Mouse (Mus musculus) ES-Bruce4 (cell line): ENCODE data around the gene Antxr1. TPM values are rescaled to one million over a fixed set of nuclear protein-coding genes. Genes with fewer than 3 reads are reported as not detected.

Experiments used
- H3K27ac ChIP-seq: 2 replicates; pipeline ENCODE4 v1.5.1; 2012; ENCODE audit warnings: low read length, inconsistent platforms; ENCODE audit not compliant: insufficient read depth
- H3K27me3 ChIP-seq: 2 replicates; pipeline ENCODE4 v1.6.1; 2012; ENCODE audit warnings: mild to moderate bottlenecking, low read length, inconsistent platforms; ENCODE audit not compliant: control insufficient read depth, poor library complexity, insufficient read depth, severe bottlenecking
- H3K36me3 ChIP-seq: 2 replicates; pipeline ENCODE4 v1.6.1; 2012; ENCODE audit warnings: inconsistent platforms, mild to moderate bottlenecking, low read length, moderate library complexity; ENCODE audit not compliant: control insufficient read depth, poor library complexity, insufficient read depth, severe bottlenecking
- H3K4me1 ChIP-seq: one replicate; pipeline ENCODE4 v1.8.1; 2011; ENCODE audit warnings: low read length; ENCODE audit not compliant: control insufficient read depth, insufficient read depth
- H3K4me3 ChIP-seq: 2 replicates; pipeline ENCODE4 v1.5.1; 2011; ENCODE audit warnings: low read depth, mild to moderate bottlenecking, low read length
- H3K9ac ChIP-seq: 2 replicates; pipeline ENCODE4 v1.6.1; 2012; ENCODE audit warnings: low read depth, mild to moderate bottlenecking, inconsistent platforms; ENCODE audit not compliant: poor library complexity, severe bottlenecking
- H3K9me3 ChIP-seq: replicated peaks from 2 replicates; pipeline ENCODE4 v1.6.1; 2012; ENCODE audit warnings: mild to moderate bottlenecking, low read length, inconsistent platforms; ENCODE audit not compliant: control insufficient read depth, poor library complexity, insufficient read depth, severe bottlenecking
- CTCF ChIP-seq: IDR thresholded peaks from one replicate; pipeline ENCODE4 v1.8.1; 2011; ENCODE audit warnings: low read depth, low read length
- EP300 ChIP-seq: IDR thresholded peaks from 2 replicates; pipeline ENCODE4 v1.6.1; 2011; ENCODE audit warnings: low read depth, low read length; ENCODE audit not compliant: insufficient read depth
- POLR2A ChIP-seq: IDR thresholded peaks from one replicate; pipeline ENCODE4 v1.8.1; 2011; ENCODE audit warnings: low read length; ENCODE audit not compliant: insufficient read depth
- polyA plus RNA-seq: library from polyadenylated mRNA; stranded (reverse); fragments of >200 nt; gene quantifications from 2 replicates; pipeline ENCODE4 v1.2.4, GENCODE M21; 2011; ENCODE audit warnings: low read depth; ENCODE audit not compliant: missing spikeins, insufficient read depth, insufficient read length

Antxr1 gene
- polyA plus RNA-seq, 1 experiment: 1.6 TPM

DNA sequence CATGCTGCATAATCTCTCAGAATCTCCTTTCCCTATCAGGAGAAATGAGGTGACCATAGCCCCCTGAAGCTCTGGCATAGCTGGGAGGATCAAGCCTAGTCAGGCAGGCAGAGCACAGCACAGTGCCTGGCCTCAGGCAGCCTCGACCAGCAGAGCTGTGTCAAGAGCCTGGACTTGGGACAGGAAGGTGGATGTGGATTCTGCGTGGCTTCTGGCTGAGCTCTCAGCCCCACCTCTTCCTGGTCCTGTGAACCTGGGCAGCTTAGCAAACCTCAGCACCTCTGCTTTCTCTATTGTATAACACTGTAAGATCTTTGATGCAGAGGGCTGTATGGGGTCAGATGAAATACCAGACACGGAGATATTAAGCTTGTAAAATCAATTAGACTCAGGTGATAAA lies 61.8 kb downstream of the Antxr1 start:
- no peaks in the 10 kb centered on the region for H3K36me3 ChIP-seq
- H3K27me3 ChIP-seq: no peaks in the 10 kb centered on the region
- no peak overlapping the region for H3K27ac ChIP-seq
- H3K4me1 ChIP-seq: no peaks in the 10 kb centered on the region
- H3K9me3 ChIP-seq: no peaks in the 10 kb centered on the region
- H3K4me3 ChIP-seq: no peak overlapping the region
- TF ChIP-seq CTCF: no peak
- TF ChIP-seq POLR2A: no peak
- no peak for TF ChIP-seq EP300
- no peak overlapping the region for H3K9ac ChIP-seq

DNA sequence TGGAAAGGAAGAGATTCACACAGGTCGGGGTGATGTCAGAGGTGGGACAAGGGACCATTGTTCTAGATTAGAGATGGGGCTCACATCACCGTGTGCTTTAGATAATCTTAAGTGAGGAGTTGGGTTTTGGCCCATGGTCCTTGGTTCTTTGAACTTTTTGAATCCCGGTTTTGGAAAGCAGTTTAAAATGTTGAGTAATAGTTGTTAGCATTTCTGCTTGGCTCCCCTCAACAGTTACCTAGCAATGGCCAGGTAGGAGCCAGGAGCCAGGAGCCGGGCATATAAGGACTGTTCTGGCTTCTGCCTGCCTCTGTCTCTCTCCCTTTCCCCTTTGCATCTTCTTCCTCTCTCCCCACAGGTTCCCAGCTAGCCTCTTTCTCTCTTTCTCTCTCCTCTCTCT lies 62.5 kb downstream of the Antxr1 start:
- H3K27ac ChIP-seq: no peak overlapping the region
- H3K9me3 ChIP-seq: no peaks in the 10 kb centered on the region
- no peak overlapping the region for H3K4me3 ChIP-seq
- H3K36me3 ChIP-seq: no peaks in the 10 kb centered on the region
- TF ChIP-seq EP300 (no peak), CTCF (no peak)
- H3K4me1 ChIP-seq: no peaks in the 10 kb centered on the region
- no peak overlapping the region for H3K9ac ChIP-seq
- H3K27me3 ChIP-seq: no peaks in the 10 kb centered on the region

DNA sequence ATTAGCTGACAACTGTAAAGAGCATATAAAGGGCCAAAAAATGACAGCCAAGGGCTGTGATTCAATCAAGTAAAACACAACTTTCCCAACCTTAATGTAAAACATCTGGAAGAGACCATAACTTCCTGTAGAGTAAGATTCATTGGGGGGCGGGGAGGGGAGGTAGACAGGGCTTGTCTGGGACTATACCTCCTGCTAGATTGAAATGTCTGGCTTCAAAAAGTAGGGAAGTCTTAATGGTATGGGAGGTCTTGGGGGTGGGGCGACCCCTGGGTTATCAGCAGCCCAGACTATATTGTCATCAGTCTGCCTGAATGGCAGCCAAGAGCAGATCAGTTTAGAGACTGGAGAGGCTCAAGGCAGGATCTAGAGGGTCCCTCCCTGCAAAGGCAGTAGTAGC lies 63.4 kb downstream of the Antxr1 start:
- H3K27ac ChIP-seq: no peak overlapping the region
- no peak for TF ChIP-seq POLR2A
- no peak for TF ChIP-seq EP300
- TF ChIP-seq CTCF: no peak
- H3K4me3 ChIP-seq: no peak overlapping the region
- H3K9me3 ChIP-seq: no peaks in the 10 kb centered on the region
- H3K9ac ChIP-seq: no peak overlapping the region
- H3K4me1 ChIP-seq: no peaks in the 10 kb centered on the region
- H3K36me3 ChIP-seq: no peaks in the 10 kb centered on the region
- H3K27me3 ChIP-seq: no peaks in the 10 kb centered on the region

DNA sequence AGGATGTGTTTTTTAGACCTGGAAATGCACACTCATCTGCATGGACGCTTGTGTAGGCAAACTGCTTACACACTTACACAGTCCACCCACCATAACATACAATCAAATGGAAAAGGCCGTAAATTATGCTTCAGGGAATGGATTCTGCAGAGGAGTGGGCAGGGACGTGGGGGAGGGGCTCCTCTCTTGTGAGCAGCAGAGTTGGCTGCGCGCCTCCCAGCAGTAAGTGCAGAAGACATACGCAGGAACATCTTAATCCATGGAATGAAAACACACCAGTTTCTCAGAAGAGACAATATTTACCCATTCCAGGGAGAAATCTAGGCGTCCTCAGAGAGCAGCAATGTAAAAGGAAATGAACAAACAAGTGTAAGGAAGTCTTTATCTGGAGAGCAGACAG lies 65.2 kb downstream of the Antxr1 start:
- Histone ChIP-seq H3K4me3 (no peak overlapping the region), H3K27me3 (no peaks in the 10 kb centered on the region), H3K9me3 (no peaks in the 10 kb centered on the region), H3K4me1 (no peaks in the 10 kb centered on the region), H3K9ac (no peak overlapping the region), H3K36me3 (no peaks in the 10 kb centered on the region), H3K27ac (no peak overlapping the region)
- no peak for TF ChIP-seq CTCF

DNA sequence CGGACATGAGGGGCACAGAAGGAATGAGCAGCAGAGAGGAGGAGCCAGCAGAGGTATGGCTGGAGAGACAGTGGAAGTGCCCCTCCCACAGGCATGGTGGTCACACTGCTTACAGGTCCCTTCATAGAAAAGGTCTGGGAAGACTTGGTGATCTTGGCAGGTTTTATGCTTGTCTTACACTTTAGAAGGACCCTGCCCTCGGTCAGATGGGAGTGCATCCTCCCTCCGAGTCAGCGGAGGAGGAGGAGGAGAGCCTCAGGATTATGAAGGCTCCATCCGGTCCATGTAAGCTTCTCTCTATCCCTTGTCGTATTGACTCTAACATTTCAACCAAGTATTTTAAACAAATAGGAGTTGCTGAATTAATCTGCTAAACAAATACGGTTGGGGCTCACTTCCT lies 65.7 kb downstream of the Antxr1 start:
- Histone ChIP-seq H3K4me3 (no peak overlapping the region), H3K4me1 (no peaks in the 10 kb centered on the region), H3K27ac (no peak overlapping the region), H3K27me3 (no peaks in the 10 kb centered on the region), H3K9me3 (no peaks in the 10 kb centered on the region), H3K36me3 (no peaks in the 10 kb centered on the region), H3K9ac (no peak overlapping the region)
- TF ChIP-seq CTCF (no peak), POLR2A (no peak), EP300 (no peak)

DNA sequence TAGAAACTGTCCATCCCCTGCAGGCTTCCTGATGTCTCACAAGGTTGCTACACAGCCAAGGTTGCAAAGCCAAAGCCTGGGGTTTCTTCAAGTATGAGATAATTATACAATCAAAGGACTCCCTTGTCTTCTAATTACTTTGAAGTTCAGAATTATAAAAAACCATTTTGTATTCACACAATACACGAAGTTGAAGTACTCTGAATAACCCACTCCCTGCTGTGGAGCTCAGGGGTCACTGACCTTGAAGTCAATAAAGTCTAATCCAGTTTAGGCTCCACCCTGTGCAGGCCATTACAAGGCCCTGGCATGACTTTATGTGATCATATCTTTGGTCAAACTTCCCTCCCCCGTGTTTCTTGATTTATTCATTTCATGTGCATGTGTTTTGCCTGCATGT lies 73.0 kb downstream of the Antxr1 start:
- no peaks in the 10 kb centered on the region for H3K9me3 ChIP-seq
- no peaks in the 10 kb centered on the region for H3K4me1 ChIP-seq

DNA sequence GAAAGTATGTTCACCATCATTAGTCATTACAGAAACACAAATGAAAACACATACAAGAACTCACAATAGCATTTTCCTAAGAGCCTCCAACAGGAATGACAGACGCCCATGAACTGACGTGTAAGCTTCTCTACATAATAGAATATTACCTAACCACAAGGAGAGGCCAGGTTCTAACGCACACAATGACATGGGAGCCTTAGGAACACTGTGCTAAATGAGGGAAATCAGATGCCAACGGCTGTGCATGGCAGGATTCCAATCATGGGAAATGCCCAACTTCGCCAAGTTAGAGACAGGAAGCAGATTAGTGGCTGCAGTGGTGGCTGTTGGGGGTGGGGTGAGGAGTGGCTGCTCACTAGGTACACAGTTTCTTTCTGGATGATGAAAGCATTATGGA lies 76.6 kb downstream of the Antxr1 start:
- Histone ChIP-seq H3K9ac (no peak overlapping the region), H3K9me3 (no peaks in the 10 kb centered on the region), H3K27ac (no peak overlapping the region), H3K4me3 (no peak overlapping the region), H3K4me1 (no peaks in the 10 kb centered on the region), H3K27me3 (no peaks in the 10 kb centered on the region), H3K36me3 (no peaks in the 10 kb centered on the region)
- TF ChIP-seq CTCF (no peak), EP300 (no peak), POLR2A (no peak)

More for the DNA sequence above, 73.0 kb downstream of the Antxr1 start:
- H3K27ac ChIP-seq: no peak overlapping the region
- no peaks in the 10 kb centered on the region for H3K36me3 ChIP-seq
- TF ChIP-seq POLR2A (no peak), EP300 (no peak), CTCF (no peak)
- H3K9ac ChIP-seq: no peak overlapping the region
- no peaks in the 10 kb centered on the region for H3K27me3 ChIP-seq
- no peak overlapping the region for H3K4me3 ChIP-seq
